Mouse (Mus musculus): Measurements from ENCODE around the gene Mmgt2. TPM values are rescaled to one million over a fixed set of nuclear protein-coding genes. Genes with fewer than 3 reads are reported as not detected.

The Mmgt2 gene
- polyA plus RNA-seq, 1 experiment from 2014 or later = 26.2 TPM

- Histone ChIP-seq H3K9ac (replicated peaks) (no peak overlapping the region), H3K27ac (replicated peaks) (no peak overlapping the region), H3K36me3 (no peaks in the 10 kb centered on the region; the same call in 1 of the 2 replicates), H3K9me3 (no peaks in the 10 kb centered on the region), H3K4me1 (no peaks in the 10 kb centered on the region), H3K4me3 (no peak overlapping the region), H3K27me3 (no peaks in the 10 kb centered on the region), H3K4me2 (replicated peaks) (no peak overlapping the region)
- WGBS = 63% methylated on average over 4 of the region's 4 CpGs
- ATAC-seq (replicated peaks) = no peak
Observed at GRCm38 (mm10) chr11:62660885-62661284, 12.4 kb downstream of the Mmgt2 start.

- no peaks in the 10 kb centered on the region for H3K9me3 ChIP-seq
- H3K4me1 ChIP-seq = peaks cover 1% of the 10 kb centered on the region; the same call in 1 of the 2 replicates
- H3K9ac ChIP-seq (replicated peaks) = no peak overlapping the region
- no peaks in the 10 kb centered on the region for H3K27me3 ChIP-seq
- WGBS = 89% methylated on average over 6 of the region's 6 CpGs
- ATAC-seq (replicated peaks) = no peak
- no peak overlapping the region for H3K4me3 ChIP-seq
- H3K4me2 ChIP-seq (replicated peaks) = no peak overlapping the region
- H3K27ac ChIP-seq (replicated peaks) = no peak overlapping the region
- no peaks in the 10 kb centered on the region; the same call in 1 of the 2 replicates for H3K36me3 ChIP-seq
Observed at GRCm38 (mm10) chr11:62664250-62664649, 15.8 kb downstream of the Mmgt2 start.

GRCm38 (mm10) chr11:62668986-62669385, 20.5 kb downstream of the Mmgt2 start:
- peaks cover 8% of the 10 kb centered on the region; the same call in 1 of the 2 replicates for H3K4me1 ChIP-seq
- H3K4me3 ChIP-seq = no peak overlapping the region
- H3K9me3 ChIP-seq = no peaks in the 10 kb centered on the region
- no peak for ATAC-seq (replicated peaks)
- no peaks in the 10 kb centered on the region for H3K36me3 ChIP-seq
- H3K27ac ChIP-seq (replicated peaks) = no peak overlapping the region
- no peaks in the 10 kb centered on the region for H3K27me3 ChIP-seq
- H3K4me2 ChIP-seq (replicated peaks) = no peak overlapping the region
- WGBS = 91% methylated on average over 5 of the region's 5 CpGs
- H3K9ac ChIP-seq (replicated peaks) = no peak overlapping the region

- Histone ChIP-seq H3K9ac (replicated peaks) (no peak overlapping the region), H3K9me3 (no peaks in the 10 kb centered on the region), H3K4me3 (no peak overlapping the region), H3K4me2 (replicated peaks) (no peak overlapping the region), H3K27me3 (no peaks in the 10 kb centered on the region), H3K4me1 (peaks cover 8% of the 10 kb centered on the region; the same call in 1 of the 2 replicates), H3K36me3 (no peaks in the 10 kb centered on the region), H3K27ac (replicated peaks) (no peak overlapping the region)
- ATAC-seq (replicated peaks) = no peak
- WGBS = 41% methylated on average over 12 of the region's 12 CpGs
Observed at GRCm38 (mm10) chr11:62669471-62669870, 21.0 kb downstream of the Mmgt2 start.

- no peak for ATAC-seq (replicated peaks)
- Histone ChIP-seq H3K36me3 (no peaks in the 10 kb centered on the region), H3K4me2 (replicated peaks) (no peak overlapping the region), H3K27me3 (no peaks in the 10 kb centered on the region), H3K9me3 (no peaks in the 10 kb centered on the region), H3K9ac (replicated peaks) (no peak overlapping the region), H3K4me3 (no peak overlapping the region), H3K4me1 (peaks cover 8% of the 10 kb centered on the region; the same call in 1 of the 2 replicates), H3K27ac (replicated peaks) (no peak overlapping the region)
- WGBS = 76% methylated on average over 6 of the region's 6 CpGs
Observed at GRCm38 (mm10) chr11:62670006-62670405, 21.5 kb downstream of the Mmgt2 start.

GRCm38 (mm10) chr11:62675480-62676289, 27.2 kb downstream of the Mmgt2 start:
- Histone ChIP-seq H3K9ac (replicated peaks) (peak overlapping the region; percentile 48), H3K4me2 (replicated peaks) (peak overlapping the region; percentile 43), H3K9me3 (no peaks in the 10 kb centered on the region), H3K36me3 (no peaks in the 10 kb centered on the region), H3K27me3 (no peaks in the 10 kb centered on the region), H3K27ac (replicated peaks) (no peak overlapping the region), H3K4me1 (peaks cover 6% of the 10 kb centered on the region; the same call in 1 of the 2 replicates), H3K4me3 (peak overlapping the region; percentile 23)
- peak; percentile 96 for ATAC-seq (replicated peaks)
- 15% methylated on average over 17 of the region's 17 CpGs for WGBS

GRCm38 (mm10) chr11:62676290-62676596, 27.8 kb downstream of the Mmgt2 start:
- Histone ChIP-seq H3K9ac (replicated peaks) (no peak overlapping the region), H3K36me3 (no peaks in the 10 kb centered on the region), H3K9me3 (no peaks in the 10 kb centered on the region), H3K4me1 (peaks cover 6% of the 10 kb centered on the region; the same call in 1 of the 2 replicates), H3K27me3 (no peaks in the 10 kb centered on the region), H3K4me2 (replicated peaks) (no peak overlapping the region), H3K27ac (replicated peaks) (no peak overlapping the region), H3K4me3 (no peak overlapping the region)
- 94% methylated on average over 4 of the region's 4 CpGs for WGBS
- ATAC-seq (replicated peaks) = peak; percentile 41; the same call in 1 of the 2 replicates

- Histone ChIP-seq H3K4me3 (no peak overlapping the region), H3K9ac (replicated peaks) (no peak overlapping the region), H3K36me3 (no peaks in the 10 kb centered on the region), H3K4me1 (peaks cover 6% of the 10 kb centered on the region; the same call in 1 of the 2 replicates), H3K27ac (replicated peaks) (no peak overlapping the region), H3K27me3 (no peaks in the 10 kb centered on the region), H3K4me2 (replicated peaks) (no peak overlapping the region), H3K9me3 (no peaks in the 10 kb centered on the region)
- ATAC-seq (replicated peaks) = no peak
- WGBS = 93% methylated on average over 7 of the region's 7 CpGs
Observed at GRCm38 (mm10) chr11:62678778-62679354, 30.4 kb downstream of the Mmgt2 start.

GRCm38 (mm10) chr11:62679954-62680353, 31.5 kb downstream of the Mmgt2 start:
- no peak for ATAC-seq (replicated peaks)
- H3K27me3 ChIP-seq = no peaks in the 10 kb centered on the region
- no peak overlapping the region for H3K4me2 ChIP-seq (replicated peaks)
- 82% methylated on average over 4 of the region's 4 CpGs for WGBS
- H3K9me3 ChIP-seq = no peaks in the 10 kb centered on the region
- no peak overlapping the region for H3K9ac ChIP-seq (replicated peaks)
- no peaks in the 10 kb centered on the region for H3K36me3 ChIP-seq
- no peak overlapping the region for H3K27ac ChIP-seq (replicated peaks)
- no peak overlapping the region for H3K4me3 ChIP-seq
- peaks cover 6% of the 10 kb centered on the region; the same call in 1 of the 2 replicates for H3K4me1 ChIP-seq

GRCm38 (mm10) chr11:62691592-62691991, 43.1 kb downstream of the Mmgt2 start:
- Histone ChIP-seq H3K4me1 (no peaks in the 10 kb centered on the region), H3K9ac (replicated peaks) (no peak overlapping the region), H3K4me3 (no peak overlapping the region), H3K36me3 (no peaks in the 10 kb centered on the region), H3K4me2 (replicated peaks) (no peak overlapping the region), H3K27ac (replicated peaks) (no peak overlapping the region), H3K9me3 (no peaks in the 10 kb centered on the region), H3K27me3 (no peaks in the 10 kb centered on the region)
- WGBS = 92% methylated on average over 3 of the region's 3 CpGs
- no peak for ATAC-seq (replicated peaks)

GRCm38 (mm10) chr11:62693299-62694184, 45.1 kb downstream of the Mmgt2 start:
- H3K4me2 ChIP-seq (replicated peaks) = no peak overlapping the region
- no peaks in the 10 kb centered on the region for H3K27me3 ChIP-seq
- no peaks in the 10 kb centered on the region for H3K36me3 ChIP-seq
- H3K9ac ChIP-seq (replicated peaks) = no peak overlapping the region
- H3K4me1 ChIP-seq = no peaks in the 10 kb centered on the region
- no peaks in the 10 kb centered on the region for H3K9me3 ChIP-seq
- WGBS = 23% methylated on average over 11 of the region's 11 CpGs
- ATAC-seq (replicated peaks) = peak; percentile 87
- no peak overlapping the region for H3K27ac ChIP-seq (replicated peaks)
- no peak overlapping the region for H3K4me3 ChIP-seq

GRCm38 (mm10) chr11:62695126-62695525, 46.7 kb downstream of the Mmgt2 start:
- WGBS = 93% methylated on average over 8 of the region's 8 CpGs
- H3K27ac ChIP-seq (replicated peaks) = no peak overlapping the region
- no peak overlapping the region for H3K4me3 ChIP-seq
- H3K4me1 ChIP-seq = no peaks in the 10 kb centered on the region
- no peaks in the 10 kb centered on the region for H3K9me3 ChIP-seq
- H3K36me3 ChIP-seq = no peaks in the 10 kb centered on the region
- ATAC-seq (replicated peaks) = no peak
- H3K27me3 ChIP-seq = no peaks in the 10 kb centered on the region
- H3K4me2 ChIP-seq (replicated peaks) = no peak overlapping the region
- H3K9ac ChIP-seq (replicated peaks) = no peak overlapping the region
